Mouse (Mus musculus): Measurements from ENCODE around the gene Samt1.
"Not testable (repeated sequence)": the region's sequence is repeated elsewhere in the genome, so short reads cannot be mapped to it uniquely, and the experiment has no call there.

Gene Samt1

DNA sequence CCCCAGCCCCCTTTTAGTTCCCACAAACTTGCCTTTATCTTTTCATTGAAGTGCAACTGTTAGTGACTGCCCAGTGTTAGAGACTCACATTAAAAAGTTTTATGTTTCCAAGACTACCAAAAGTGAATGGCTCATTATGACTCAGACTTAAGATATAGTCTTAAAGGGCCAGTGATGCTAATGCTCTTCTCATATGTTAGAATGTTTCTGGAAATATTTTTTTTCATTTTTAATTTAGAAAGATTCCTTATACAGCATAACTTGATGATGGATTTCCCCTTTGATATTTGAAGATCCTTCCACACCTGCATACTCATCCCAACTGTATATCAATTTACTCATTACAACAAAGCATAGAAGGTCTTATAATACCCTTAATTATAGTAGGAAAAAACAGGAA lies at the start of gene Samt1:
Samt1 (minus strand) TSS at position 101 of the 400 bp plus-strand sequence.
- in situ Hi-C loops (cut with MboI, MseI) = loop anchor here (10.0 kb wide), 1 partner anchor 132 kb away; no protein-coding TSS in a partner anchor

DNA sequence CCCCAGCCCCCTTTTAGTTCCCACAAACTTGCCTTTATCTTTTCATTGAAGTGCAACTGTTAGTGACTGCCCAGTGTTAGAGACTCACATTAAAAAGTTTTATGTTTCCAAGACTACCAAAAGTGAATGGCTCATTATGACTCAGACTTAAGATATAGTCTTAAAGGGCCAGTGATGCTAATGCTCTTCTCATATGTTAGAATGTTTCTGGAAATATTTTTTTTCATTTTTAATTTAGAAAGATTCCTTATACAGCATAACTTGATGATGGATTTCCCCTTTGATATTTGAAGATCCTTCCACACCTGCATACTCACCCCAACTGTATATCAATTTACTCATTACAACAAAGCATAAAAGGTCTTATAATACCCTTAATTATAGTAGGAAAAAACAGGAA lies 42.5 kb upstream of the Samt1 start, which contains the start of gene Gm10057:
Gm10057 (minus strand) TSS at position 101 of the 400 bp plus-strand sequence.
- in situ Hi-C loops (cut with MboI, MseI) = not testable (repeated sequence)

DNA sequence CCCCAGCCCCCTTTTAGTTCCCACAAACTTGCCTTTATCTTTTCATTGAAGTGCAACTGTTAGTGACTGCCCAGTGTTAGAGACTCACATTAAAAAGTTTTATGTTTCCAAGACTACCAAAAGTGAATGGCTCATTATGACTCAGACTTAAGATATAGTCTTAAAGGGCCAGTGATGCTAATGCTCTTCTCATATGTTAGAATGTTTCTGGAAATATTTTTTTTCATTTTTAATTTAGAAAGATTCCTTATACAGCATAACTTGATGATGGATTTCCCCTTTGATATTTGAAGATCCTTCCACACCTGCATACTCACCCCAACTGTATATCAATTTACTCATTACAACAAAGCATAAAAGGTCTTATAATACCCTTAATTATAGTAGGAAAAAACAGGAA lies 21.3 kb upstream of the Samt1 start, which contains the start of gene 4921511M17Rik:
4921511M17Rik (minus strand) TSS at position 101 of the 400 bp plus-strand sequence.
- in situ Hi-C loops (cut with MboI, MseI) = not testable (repeated sequence)

DNA sequence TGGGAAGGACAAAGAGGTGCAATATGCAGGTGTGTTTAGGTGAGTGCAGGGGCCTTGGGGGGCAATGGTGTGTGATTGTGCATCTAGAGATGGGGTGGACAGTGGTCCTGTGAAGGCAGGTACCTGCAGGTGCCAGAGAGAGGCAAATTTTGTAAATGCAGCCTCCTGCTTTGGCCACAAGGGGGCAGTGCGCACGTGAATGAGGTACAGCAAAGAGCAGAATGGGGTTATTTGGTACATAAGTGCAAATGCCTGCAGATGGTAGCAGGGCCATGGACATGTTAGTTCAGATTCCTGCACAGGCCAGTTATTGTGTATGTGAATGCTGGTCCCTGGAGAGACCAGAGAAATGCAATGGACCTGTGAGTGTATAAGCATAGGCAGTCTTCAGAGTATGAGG lies 35.5 kb downstream of the Samt1 start:
- in situ Hi-C loops (cut with MboI, MseI) = not testable (repeated sequence)

DNA sequence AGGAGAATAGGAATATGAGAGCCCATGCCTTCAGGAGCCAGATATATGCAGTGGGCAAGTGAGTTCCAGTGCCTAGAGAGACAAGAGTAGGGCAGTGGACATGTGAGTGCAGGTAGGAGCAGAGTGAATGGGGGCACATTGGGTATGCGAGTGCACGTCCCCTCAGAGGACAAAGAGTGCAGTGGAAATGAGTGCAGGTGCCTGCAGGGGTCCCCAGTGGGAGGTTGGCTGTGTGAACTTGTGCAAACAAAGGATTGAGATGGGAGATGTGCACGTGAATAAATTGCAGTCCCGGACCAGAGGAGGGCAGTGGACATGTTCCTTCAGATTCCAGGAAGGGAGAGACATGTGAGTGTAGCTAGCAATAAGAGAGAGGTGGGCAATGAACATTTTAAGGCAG lies 36.0 kb downstream of the Samt1 start:
- in situ Hi-C loops (cut with MboI, MseI) = not testable (repeated sequence)

DNA sequence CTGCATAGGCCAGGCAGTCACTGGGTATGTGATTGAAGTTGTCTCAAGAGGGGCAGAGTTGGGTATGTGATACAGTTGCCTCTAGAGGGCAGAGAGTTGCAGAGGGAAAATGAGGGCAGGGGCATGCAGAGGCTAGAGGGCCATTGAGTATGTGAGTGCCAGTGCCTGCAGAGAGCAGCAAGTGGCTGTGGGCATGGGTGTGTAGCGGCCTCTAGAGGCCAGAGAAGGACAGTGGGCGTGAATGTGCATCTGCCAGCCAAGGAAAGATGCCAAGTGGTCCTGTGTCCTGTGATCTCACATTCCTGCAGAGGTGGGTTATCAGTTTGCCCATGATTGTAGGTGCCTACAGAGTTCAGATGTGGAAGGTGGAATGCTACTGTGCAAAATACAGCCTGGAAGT lies 38.0 kb downstream of the Samt1 start:
- in situ Hi-C loops (cut with MboI, MseI) = no loop called here

DNA sequence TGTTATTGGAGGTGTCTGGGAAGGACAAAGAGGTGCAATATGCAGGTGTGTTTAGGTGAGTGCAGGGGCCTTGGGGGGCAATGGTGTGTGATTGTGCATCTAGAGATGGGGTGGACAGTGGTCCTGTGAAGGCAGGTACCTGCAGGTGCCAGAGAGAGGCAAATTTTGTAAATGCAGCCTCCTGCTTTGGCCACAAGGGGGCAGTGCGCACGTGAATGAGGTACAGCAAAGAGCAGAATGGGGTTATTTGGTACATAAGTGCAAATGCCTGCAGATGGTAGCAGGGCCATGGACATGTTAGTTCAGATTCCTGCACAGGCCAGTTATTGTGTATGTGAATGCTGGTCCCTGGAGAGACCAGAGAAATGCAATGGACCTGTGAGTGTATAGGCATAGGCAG lies 59.6 kb downstream of the Samt1 start:
- in situ Hi-C loops (cut with MboI, MseI) = not testable (repeated sequence)
